Mouse (Mus musculus) adrenal gland (tissue): ENCODE results near the gene Zic1.

Experiments
- intact Hi-C: fragments of 180-260 bp; cut with DNase I; formaldehyde crosslinking; loops from one replicate; pipeline ENCODE4 v1.15.1; 2025

Gene Zic1

DNA sequence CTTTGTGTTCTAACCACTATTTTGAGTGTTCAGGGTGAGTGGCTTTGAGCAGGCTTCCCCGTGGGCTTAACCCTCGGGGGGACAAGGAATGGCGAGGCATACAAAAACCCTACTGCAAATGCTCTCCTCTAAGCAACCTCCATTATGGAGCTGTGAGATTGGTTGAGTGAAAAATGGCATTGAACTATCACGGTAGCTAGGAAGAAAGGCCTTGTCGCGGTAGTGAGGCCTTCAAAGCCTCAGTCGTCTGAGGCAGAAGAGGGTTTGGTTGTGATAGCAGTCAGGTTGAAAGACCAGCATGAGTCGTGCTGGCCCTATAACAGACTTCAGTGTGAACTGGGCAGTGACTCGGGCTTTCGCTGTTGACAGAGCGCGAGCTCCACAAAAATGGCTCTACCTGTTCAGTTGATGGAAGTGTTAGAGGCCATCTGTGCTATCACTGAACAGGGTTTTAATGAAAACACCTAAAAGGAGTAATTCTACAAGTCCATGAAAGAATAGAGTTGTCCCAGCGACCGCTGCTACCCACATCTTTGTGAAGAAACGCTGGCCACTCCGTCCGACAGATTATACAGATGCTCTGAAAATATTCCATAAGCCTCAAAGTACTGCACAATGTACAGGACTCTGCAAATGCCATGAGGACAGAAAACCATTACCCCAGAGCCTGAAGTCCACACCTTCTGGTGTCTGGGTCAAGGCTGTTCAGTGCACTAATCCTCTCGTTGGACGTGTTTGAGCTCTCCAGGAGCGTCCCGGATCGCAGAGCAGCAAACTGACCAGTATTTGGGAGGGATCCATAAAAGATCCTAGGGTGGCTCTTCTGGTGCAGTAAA, 11.0 kb downstream of the Zic1 start:
- intact Hi-C loops, result no loop called here

DNA sequence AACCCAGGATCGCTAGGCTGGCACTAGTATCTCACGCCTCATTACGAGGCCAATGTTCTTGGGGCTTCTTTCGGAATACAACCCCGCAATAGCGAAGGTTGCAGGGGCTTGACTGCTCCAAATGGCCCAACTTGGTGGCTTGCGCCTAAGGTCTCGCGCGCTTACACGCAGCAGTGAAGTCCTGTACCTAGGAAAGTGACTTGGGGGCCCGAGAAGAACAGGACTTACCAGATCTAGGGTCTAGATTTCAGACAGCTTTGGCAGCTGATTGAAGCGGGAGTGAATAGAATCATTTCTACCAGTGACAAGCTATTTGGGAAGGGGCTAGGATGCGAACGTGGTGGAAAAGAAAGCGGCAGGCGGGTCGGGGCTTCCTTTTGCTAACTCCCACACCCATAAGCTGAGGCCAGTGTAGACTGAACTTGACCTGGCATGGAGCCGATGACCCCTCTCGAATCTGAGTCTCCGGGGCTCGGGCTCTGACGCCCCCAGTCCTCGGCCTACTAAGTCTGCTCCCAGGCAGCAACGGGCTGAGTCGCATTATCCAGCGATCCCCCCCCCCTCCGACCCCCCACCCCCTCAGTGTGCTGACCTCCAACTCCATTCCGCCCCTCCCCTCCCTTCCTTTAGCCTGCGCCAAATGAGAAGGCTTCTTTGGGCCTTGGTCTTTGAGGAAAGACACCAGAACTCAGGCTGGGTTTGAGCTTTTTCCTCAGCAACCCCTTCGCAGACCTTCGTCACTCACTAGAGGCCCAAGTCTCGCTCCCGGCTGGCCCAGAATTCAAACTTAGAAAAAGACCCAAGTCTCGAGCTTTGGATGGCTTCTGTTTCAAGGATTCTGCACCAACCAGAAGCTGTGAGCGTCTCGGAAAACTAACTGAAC, 11.8 kb downstream of the Zic1 start:
- intact Hi-C loops, result no loop called here

DNA sequence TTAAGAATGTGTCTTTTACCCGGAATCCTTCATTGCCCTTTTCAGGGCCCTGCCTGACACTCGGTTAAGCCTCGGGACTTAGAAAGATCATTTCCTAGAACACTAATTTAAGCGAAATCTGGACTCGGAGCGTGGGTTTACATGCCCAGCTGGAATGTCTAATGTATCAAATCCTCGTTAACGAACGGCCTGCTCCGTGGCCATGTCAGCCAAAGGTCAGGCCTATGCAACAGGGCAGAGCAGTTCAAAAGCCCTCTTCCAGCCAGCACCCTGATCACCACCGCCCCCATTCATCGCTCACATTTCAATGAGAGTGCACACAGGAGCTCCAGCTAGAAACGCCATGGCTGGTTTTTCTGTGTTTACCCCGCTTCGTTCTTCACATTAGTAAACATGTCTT, 12.8 kb downstream of the Zic1 start:
- intact Hi-C loops, result no loop called here

DNA sequence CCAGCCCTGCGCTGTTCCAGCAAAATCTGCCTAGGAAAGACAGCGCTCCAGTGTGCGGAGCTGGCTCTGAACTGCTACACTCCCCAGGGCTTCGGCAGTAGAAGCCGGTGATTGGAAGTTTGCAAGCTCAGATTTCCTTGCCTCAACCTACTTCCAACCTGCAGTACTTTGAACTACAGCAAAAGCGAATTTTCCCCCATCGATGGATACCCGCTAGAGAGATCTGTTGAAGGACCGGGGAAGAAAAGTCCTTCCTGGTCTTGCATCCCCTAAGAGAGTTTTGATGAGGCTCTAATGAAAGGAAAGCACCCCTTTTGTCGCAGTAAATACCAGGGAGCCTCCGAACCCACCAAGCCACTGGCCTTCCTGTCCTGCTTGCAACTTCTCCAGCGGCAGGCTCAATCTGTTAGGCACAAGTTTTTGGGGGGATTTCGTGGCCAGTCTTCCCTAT, 13.6 kb downstream of the Zic1 start:
- intact Hi-C loops, result no loop called here

DNA sequence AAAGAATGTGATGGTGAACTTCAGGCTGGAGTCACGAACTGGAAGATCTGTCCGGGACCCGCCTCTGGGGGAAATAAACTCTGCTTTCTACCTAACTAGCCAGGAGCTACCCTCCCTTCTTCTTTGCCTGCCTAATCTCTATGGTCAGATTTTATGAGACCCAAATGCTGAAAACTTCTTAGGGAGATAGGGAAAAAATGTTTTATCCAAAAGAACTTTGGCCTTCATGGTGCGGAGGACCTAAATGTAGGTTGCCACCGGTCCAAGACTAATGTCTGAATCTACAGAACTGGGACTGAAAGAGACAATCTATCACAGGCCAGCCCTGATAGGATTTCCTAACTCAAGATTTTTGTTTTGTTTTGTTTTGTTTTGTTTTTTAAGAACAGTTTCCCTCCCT, 14.2 kb downstream of the Zic1 start:
- intact Hi-C loops, result no loop called here

DNA sequence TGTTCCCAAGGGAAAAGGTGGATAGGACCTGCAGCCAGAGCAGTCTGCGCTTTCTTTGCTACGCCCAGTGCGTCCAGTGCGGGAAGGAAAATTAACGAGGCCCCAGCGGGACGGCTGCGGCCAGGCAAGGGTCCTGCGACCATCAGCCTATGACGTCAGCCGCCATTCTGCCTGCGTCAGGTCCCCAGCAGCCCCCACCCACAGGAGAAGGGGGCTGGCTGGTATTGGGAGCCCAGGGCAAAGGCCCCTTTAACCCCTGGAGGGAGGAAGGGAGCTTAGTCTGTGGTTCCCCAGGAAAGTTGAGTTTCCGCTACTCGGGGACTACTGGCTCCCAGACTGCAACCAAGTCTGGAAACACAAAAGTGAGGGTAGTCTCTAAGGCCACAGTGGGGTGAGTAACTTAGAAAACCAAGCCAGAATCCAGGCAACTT, 14.7 kb downstream of the Zic1 start:
- intact Hi-C loops, result no loop called here

DNA sequence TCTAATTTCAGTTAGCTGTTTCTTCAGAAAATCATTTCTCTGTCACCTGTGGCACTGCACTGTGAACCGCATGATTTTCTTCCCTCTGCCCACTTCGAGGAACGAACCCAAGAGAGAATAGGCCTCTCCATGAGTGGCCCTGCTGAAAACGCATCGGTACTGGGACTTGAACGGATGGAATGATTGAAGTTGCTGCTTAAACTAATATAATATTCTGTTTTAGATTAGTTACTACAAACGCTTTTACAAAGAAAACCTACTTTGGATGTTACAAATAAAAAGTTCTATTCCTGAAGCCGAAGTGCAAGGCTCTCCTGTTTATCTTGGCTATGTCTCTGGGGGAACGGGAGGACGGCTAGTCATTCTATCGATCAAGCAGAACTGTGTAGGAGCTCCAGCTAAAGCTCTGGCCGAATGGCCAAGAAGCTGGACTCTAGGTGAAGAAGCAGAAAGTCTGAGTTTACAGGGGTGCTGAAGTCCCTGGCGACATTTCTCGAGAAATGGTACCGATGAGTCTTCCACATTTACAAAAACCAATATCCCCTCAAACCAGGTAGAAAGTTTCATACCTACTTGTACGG, 15.3 kb downstream of the Zic1 start:
- intact Hi-C loops, result no loop called here

DNA sequence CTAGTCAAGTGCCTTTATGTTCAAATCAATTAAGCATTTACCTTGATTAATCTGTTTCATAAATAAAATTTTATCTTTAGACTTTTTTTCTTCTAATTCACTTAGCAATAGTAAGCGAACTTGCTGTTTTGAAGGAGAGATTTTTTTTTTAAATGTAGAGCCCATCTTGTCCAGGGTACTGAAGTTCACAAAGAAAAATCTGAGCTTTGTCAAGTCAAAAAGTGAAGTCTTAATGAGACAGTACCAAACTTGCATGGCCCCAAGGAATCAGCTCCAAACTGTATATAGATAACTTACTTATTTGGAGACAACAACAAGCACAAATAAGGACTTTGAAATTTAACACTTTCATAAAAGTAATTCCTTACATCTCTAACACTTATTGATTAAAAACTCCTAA, 16.9 kb downstream of the Zic1 start:
- intact Hi-C loops, result no loop called here

DNA sequence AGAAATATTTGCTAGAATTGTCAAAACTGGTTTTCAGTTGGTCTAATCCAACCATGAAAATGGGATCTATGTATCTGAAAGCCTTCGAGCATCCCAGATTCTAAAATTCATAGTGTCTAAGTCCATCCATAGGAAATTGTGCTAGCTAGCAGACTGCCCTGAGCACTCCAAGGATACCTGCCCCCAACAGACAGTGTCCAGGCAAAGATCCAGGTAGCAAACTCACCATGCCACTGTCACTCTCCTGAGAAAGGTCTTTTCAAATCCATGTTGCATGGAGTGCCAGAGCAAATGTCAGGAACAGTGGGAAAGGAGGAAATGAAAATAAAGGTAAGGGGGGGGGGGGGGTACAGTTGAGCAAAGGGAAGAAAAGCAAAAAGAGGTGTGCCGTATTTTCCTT, 18.0 kb downstream of the Zic1 start:
- intact Hi-C loops, result no loop called here
